ENCODE assay signal across 8 mouse cellular contexts in genomic region chr12:33162541-33162940, GRCm38 (mm10). TPM values are rescaled to one million over a fixed set of nuclear protein-coding genes. Genes with fewer than 3 reads are reported as not detected.
DNase-seq lines count a peak whose midpoint lies in the region; ATAC-seq and TF ChIP-seq lines count a peak whose summit lies in the region.

No protein-coding gene starts in this region.

- 0 out of 2 replicates have a peak overlapping the region, but pooled peaks have one; percentile 6 for H3K4me2 ChIP-seq in forebrain, postnatal 0 days (ENCODE audit: low read depth)
- peak overlapping the region; percentile 30 for H3K4me2 ChIP-seq in limb, embryonic 15.5 days

- no peaks in the 10 kb centered on the region for H3K27me3 ChIP-seq in forebrain, postnatal 0 days (ENCODE audit: insufficient read depth, low read length)
- H3K27me3 ChIP-seq in limb, embryonic 15.5 days, result no peaks in the 10 kb centered on the region

- H3K9ac ChIP-seq in forebrain, postnatal 0 days, result no peak overlapping the region
- no peak overlapping the region for H3K9ac ChIP-seq in limb, embryonic 15.5 days

- peak overlapping the region; percentile 62 for H3K27ac ChIP-seq in gastrocnemius, adult 2 months
- H3K27ac ChIP-seq in forebrain, postnatal 0 days (ENCODE audit: low read depth, low read length), result peak overlapping the region; percentile 48
- H3K27ac ChIP-seq in limb, embryonic 15.5 days, result peak overlapping the region; percentile 79

- peak; percentile 26 for DNase-seq in gastrocnemius, adult 2 months
- no peak for DNase-seq in gastrocnemius, adult 8-10 months (ENCODE audit: low spot score in 2 of 2)
- peak; percentile 80 for DNase-seq in brain, adult 2 months (ENCODE audit: low read depth, low spot score)
- DNase-seq in forebrain, postnatal 0 days, result peak; percentile 45
- no peak for DNase-seq in thymus, postnatal 10 days (ENCODE audit: low spot score in 2 of 2)
- DNase-seq in spleen, postnatal 36 days (ENCODE audit: low spot score in 2 of 2), result no peak
- DNase-seq in adrenal gland, adult (ENCODE audit: inconsistent age in 2 of 2, low spot score in 1 of 2), result no peak

- no peak for TF ChIP-seq CTCF in gastrocnemius, adult 2 months (IDR thresholded peaks at IDR 0.05)
- no peak for TF ChIP-seq CTCF in forebrain, postnatal 0 days (IDR thresholded peaks at IDR 0.05; ENCODE audit: low read depth)

- H3K36me3 ChIP-seq in forebrain, postnatal 0 days (ENCODE audit: insufficient read depth), result peaks cover 5% of the 10 kb centered on the region; the same call in 1 of the 2 replicates
- H3K36me3 ChIP-seq in limb, embryonic 15.5 days, result no peaks in the 10 kb centered on the region

- peak; percentile 60 for ATAC-seq in forebrain, postnatal 0 days
- ATAC-seq in limb, embryonic 15.5 days (ENCODE audit: insufficient number of reproducible peaks, low FRiP score, low TSS enrichment, low read depth), result peak; percentile 69

- intact Hi-C loops in gastrocnemius, adult 2 months (cut with DNase I), result no loop called here

- H3K4me1 ChIP-seq in forebrain, postnatal 0 days (ENCODE audit: insufficient read depth), result 0 out of 2 replicates have a peak, but pooled peaks cover 5% of the 10 kb centered on the region
- H3K4me1 ChIP-seq in limb, embryonic 15.5 days, result peaks cover 11% of the 10 kb centered on the region

- H3K4me3 ChIP-seq in gastrocnemius, adult 2 months, result peak overlapping the region; percentile 8
- H3K4me3 ChIP-seq in forebrain, postnatal 0 days (ENCODE audit: low read depth, low read length), result no peak overlapping the region
- no peak overlapping the region for H3K4me3 ChIP-seq in limb, embryonic 15.5 days

- no peaks in the 10 kb centered on the region for H3K9me3 ChIP-seq in forebrain, postnatal 0 days (ENCODE audit: low read length)
- no peaks in the 10 kb centered on the region for H3K9me3 ChIP-seq in limb, embryonic 15.5 days

- 18% methylated on average over 12 of the region's 12 CpGs for WGBS in forebrain, postnatal 0 days
- WGBS in limb, embryonic 15.5 days, result 17% methylated on average over 12 of the region's 12 CpGs

RNA-seq across cellular contexts. Expression of gene Atxn7l1, which starts 15.0 kb away (rescaled TPM):
- total RNA-seq in gastrocnemius, adult 2 months (2021), result 10 to 100 TPM; 20.4 to 23.9 TPM
- 10 to 100 TPM; 13.4 to 18.9 (median 15.7) TPM for total RNA-seq in gastrocnemius, adult 8-10 months (2022)
- 16.1 and 23.0 TPM in 2 replicates for total RNA-seq in forebrain, postnatal 0 days (2014; rRNA removed)
- 18.2 TPM in 2 replicates for polyA plus RNA-seq in forebrain, postnatal 0 days (2015; fragmentation: Nextera tagmentation; extraction: Ambion mirVana)
- 10.9 and 12.2 TPM in 2 replicates for polyA plus RNA-seq in limb, embryonic 15.5 days (2015; fragmentation: Nextera tagmentation; extraction: Ambion mirVana)

Comparison
In these comparisons a context has a peak if more than half of its experiments do, and no peak if none do; other contexts are left out.
1. DNase-seq: peak in gastrocnemius, adult 2 months (single experiment), brain, adult 2 months (single experiment) and forebrain, postnatal 0 days (single experiment); none in gastrocnemius, adult 8-10 months (0 of 2), thymus, postnatal 10 days (0 of 2), spleen, postnatal 36 days (0 of 2) and adrenal gland, adult (0 of 2).
2. Peak in every context shown above with its lines, with median percentiles within 50 percentile points of each other: H3K27ac ChIP-seq.